Mouse (Mus musculus) forebrain, embryonic 16.5 days (tissue): Measurements from ENCODE around the gene Parvg. TPM values are rescaled to one million over a fixed set of nuclear protein-coding genes. Genes with fewer than 3 reads are reported as not detected.
A peak's percentile ranks its signal among the peaks of the same experiment; 100 is the strongest.

ENCODE experiments used
- ATAC-seq: fragments of 200-750 bp; cut with Nextera tagmentation; 2 replicates; pipeline ENCODE4 v1.8.0; 2017; ENCODE audit warnings: mild to moderate bottlenecking, moderate library complexity
- H3K27ac ChIP-seq: fragments of 300-500 bp; sonication (generic); 2 replicates; pipeline ENCODE4 v1.5.1; 2014; ENCODE audit warnings: low read length, control low read depth
- H3K27me3 ChIP-seq: fragments of 300-500 bp; sonication (generic); replicated peaks from 2 replicates; pipeline ENCODE4 v1.6.1; 2014; ENCODE audit warnings: low read length; ENCODE audit not compliant: control insufficient read depth, insufficient read depth
- H3K36me3 ChIP-seq: fragments of 300-500 bp; sonication (generic); 2 replicates; pipeline ENCODE4 v1.6.1; 2014; ENCODE audit not compliant: control insufficient read depth, insufficient read depth
- H3K4me1 ChIP-seq: fragments of 300-500 bp; sonication (generic); replicated peaks from 2 replicates; pipeline ENCODE4 v1.6.1; 2014; ENCODE audit warnings: low read length; ENCODE audit not compliant: control insufficient read depth, insufficient read depth
- H3K4me2 ChIP-seq: fragments of 300-500 bp; sonication (generic); 2 replicates; pipeline ENCODE4 v1.6.1; 2014; ENCODE audit warnings: mild to moderate bottlenecking, low read length, control low read depth
- H3K4me3 ChIP-seq: fragments of 300-500 bp; sonication (generic); replicated peaks from 2 replicates; pipeline ENCODE4 v1.5.1; 2014; ENCODE audit warnings: mild to moderate bottlenecking, low read length, control low read depth
- H3K9ac ChIP-seq: fragments of 300-500 bp; sonication (generic); replicated peaks from 2 replicates; pipeline ENCODE4 v1.6.1; 2014; ENCODE audit warnings: low read depth, low read length, control low read depth
- H3K9me3 ChIP-seq: fragments of 300-500 bp; sonication (generic); 2 replicates; pipeline ENCODE4 v1.6.1; 2016; ENCODE audit warnings: low read length; ENCODE audit not compliant: control insufficient read depth
- WGBS: fragments of 180-500 bp; shearing (Covaris S2); extraction: QIAGEN DNeasy Blood & Tissue Kit; methylation state at CpG from one replicate; pipeline ENCODE4 v1.1.7; 2014; 5-methylcytosine and 5-hydroxymethylcytosine counted together
- polyA plus RNA-seq: library from polyadenylated mRNA; unstranded; fragments of >200 nt; fragmentation: Nextera tagmentation; extraction: Ambion mirVana; gene quantifications from 2 replicates; pipeline ENCODE4 v1.2.1, GENCODE M21; 2015

Gene Parvg
- polyA plus RNA-seq, 1 experiment from 2014 or later = 0.84 TPM

GRCm38 (mm10) chr15:84331066-84331612, 7.3 kb downstream of the Parvg start:
- no peaks in the 10 kb centered on the region for H3K36me3 ChIP-seq
- H3K4me2 ChIP-seq = no peak overlapping the region
- no peaks in the 10 kb centered on the region for H3K9me3 ChIP-seq
- no peaks in the 10 kb centered on the region for H3K4me1 ChIP-seq
- no peak overlapping the region for H3K9ac ChIP-seq
- no peak for ATAC-seq
- no peak overlapping the region for H3K27ac ChIP-seq
- 86% methylated on average over 4 of the region's 4 CpGs for WGBS
- H3K4me3 ChIP-seq = no peak overlapping the region
- no peaks in the 10 kb centered on the region for H3K27me3 ChIP-seq

GRCm38 (mm10) chr15:84336281-84336817, 12.5 kb downstream of the Parvg start:
- H3K27ac ChIP-seq = no peak overlapping the region
- H3K36me3 ChIP-seq = no peaks in the 10 kb centered on the region
- no peak overlapping the region for H3K4me2 ChIP-seq
- H3K27me3 ChIP-seq = no peaks in the 10 kb centered on the region
- H3K9ac ChIP-seq = no peak overlapping the region
- 68% methylated on average over 12 of the region's 12 CpGs for WGBS
- no peak for ATAC-seq
- H3K9me3 ChIP-seq = no peaks in the 10 kb centered on the region
- H3K4me3 ChIP-seq = no peak overlapping the region
- 0 out of 2 replicates have a peak, but pooled peaks cover 4% of the 10 kb centered on the region for H3K4me1 ChIP-seq

GRCm38 (mm10) chr15:84337599-84337998, 13.8 kb downstream of the Parvg start:
- no peak for ATAC-seq
- Histone ChIP-seq H3K4me2 (no peak overlapping the region), H3K36me3 (no peaks in the 10 kb centered on the region), H3K27me3 (no peaks in the 10 kb centered on the region), H3K9me3 (no peaks in the 10 kb centered on the region), H3K27ac (no peak overlapping the region), H3K9ac (no peak overlapping the region), H3K4me3 (no peak overlapping the region), H3K4me1 (0 out of 2 replicates have a peak, but pooled peaks cover 4% of the 10 kb centered on the region)
- WGBS = 60% methylated on average over 5 of the region's 5 CpGs

- ATAC-seq = no peak
- Histone ChIP-seq H3K9ac (no peak overlapping the region), H3K27ac (no peak overlapping the region), H3K4me2 (no peak overlapping the region), H3K4me1 (0 out of 2 replicates have a peak, but pooled peaks cover 7% of the 10 kb centered on the region), H3K36me3 (no peaks in the 10 kb centered on the region), H3K27me3 (no peaks in the 10 kb centered on the region), H3K9me3 (no peaks in the 10 kb centered on the region), H3K4me3 (no peak overlapping the region)
- 64% methylated on average over 2 of the region's 2 CpGs for WGBS
Observed at GRCm38 (mm10) chr15:84340926-84341325, 17.1 kb downstream of the Parvg start.

GRCm38 (mm10) chr15:84348769-84349168, 24.9 kb downstream of the Parvg start:
- Histone ChIP-seq H3K36me3 (no peaks in the 10 kb centered on the region), H3K4me3 (no peak overlapping the region), H3K9me3 (no peaks in the 10 kb centered on the region), H3K9ac (no peak overlapping the region), H3K27ac (no peak overlapping the region), H3K27me3 (no peaks in the 10 kb centered on the region), H3K4me2 (no peak overlapping the region), H3K4me1 (peaks cover 18% of the 10 kb centered on the region)
- no peak for ATAC-seq
- WGBS = 96% methylated on average over 4 of the region's 4 CpGs

GRCm38 (mm10) chr15:84349915-84350738, 26.3 kb downstream of the Parvg start:
- H3K9me3 ChIP-seq = no peaks in the 10 kb centered on the region
- WGBS = 80% methylated on average over 14 of the region's 14 CpGs
- H3K27ac ChIP-seq = no peak overlapping the region
- no peaks in the 10 kb centered on the region for H3K27me3 ChIP-seq
- no peak overlapping the region for H3K9ac ChIP-seq
- H3K36me3 ChIP-seq = no peaks in the 10 kb centered on the region
- peaks cover 15% of the 10 kb centered on the region for H3K4me1 ChIP-seq
- no peak for ATAC-seq
- H3K4me3 ChIP-seq = no peak overlapping the region
- no peak overlapping the region for H3K4me2 ChIP-seq

GRCm38 (mm10) chr15:84351342-84351741, 27.5 kb downstream of the Parvg start:
- Histone ChIP-seq H3K36me3 (no peaks in the 10 kb centered on the region), H3K4me1 (peaks cover 15% of the 10 kb centered on the region), H3K9me3 (no peaks in the 10 kb centered on the region), H3K9ac (no peak overlapping the region), H3K4me2 (no peak overlapping the region), H3K4me3 (no peak overlapping the region), H3K27ac (no peak overlapping the region), H3K27me3 (no peaks in the 10 kb centered on the region)
- 96% methylated on average over 7 of the region's 7 CpGs for WGBS
- ATAC-seq = no peak

- no peaks in the 10 kb centered on the region for H3K9me3 ChIP-seq
- no peaks in the 10 kb centered on the region for H3K36me3 ChIP-seq
- WGBS = 60% methylated on average over 21 of the region's 21 CpGs
- no peak overlapping the region for H3K4me2 ChIP-seq
- H3K4me1 ChIP-seq = peaks cover 15% of the 10 kb centered on the region
- peak; percentile 90 for ATAC-seq
- H3K9ac ChIP-seq = no peak overlapping the region
- no peaks in the 10 kb centered on the region for H3K27me3 ChIP-seq
- no peak overlapping the region for H3K4me3 ChIP-seq
- peak overlapping the region; percentile 76 for H3K27ac ChIP-seq
Observed at GRCm38 (mm10) chr15:84351915-84352844, 28.4 kb downstream of the Parvg start.

GRCm38 (mm10) chr15:84355081-84355480, 31.3 kb downstream of the Parvg start:
- no peaks in the 10 kb centered on the region for H3K9me3 ChIP-seq
- no peak overlapping the region for H3K4me2 ChIP-seq
- H3K36me3 ChIP-seq = no peaks in the 10 kb centered on the region
- WGBS = 85% methylated on average over 5 of the region's 5 CpGs
- H3K27ac ChIP-seq = no peak overlapping the region
- no peak overlapping the region for H3K4me3 ChIP-seq
- H3K27me3 ChIP-seq = no peaks in the 10 kb centered on the region
- no peak overlapping the region for H3K9ac ChIP-seq
- peaks cover 15% of the 10 kb centered on the region for H3K4me1 ChIP-seq
- no peak for ATAC-seq
